Mouse (Mus musculus) limb, embryonic 11.5 days (tissue): ENCODE measurements at regions not wholly inside any gene's neighbourhood (a gene's known extent, or its start where the extent isn't known, plus 50 kb on each side); places are given as distances from the start of the nearest gene placed in this dataset.

Source experiments
- ATAC-seq: fragments of 200-750 bp; cut with Nextera tagmentation; 2 replicates; pipeline ENCODE4 v1.8.0; 2017; ENCODE audit warnings: low read depth; ENCODE audit not compliant: insufficient number of reproducible peaks, low FRiP score, low TSS enrichment
- DNase-seq: peaks from one replicate; pipeline ENCODE4 v3.0.0-alpha.2; 2015; ENCODE audit warnings: low spot score
- H3K27ac ChIP-seq: fragments of 300-500 bp; sonication (generic); replicated peaks from 2 replicates; pipeline ENCODE4 v1.5.1; 2014; ENCODE audit warnings: low read depth, mild to moderate bottlenecking, low read length
- H3K27me3 ChIP-seq: fragments of 300-500 bp; sonication (generic); 2 replicates; pipeline ENCODE4 v1.6.1; 2014; ENCODE audit warnings: mild to moderate bottlenecking, low read length, mixed read lengths; ENCODE audit not compliant: control insufficient read depth, insufficient read depth
- H3K36me3 ChIP-seq: fragments of 300-500 bp; sonication (generic); 2 replicates; pipeline ENCODE4 v1.6.1; 2014; ENCODE audit warnings: mild to moderate bottlenecking, low read length, moderate library complexity, mixed read lengths; ENCODE audit not compliant: control insufficient read depth, insufficient read depth
- H3K4me1 ChIP-seq: fragments of 300-500 bp; sonication (generic); 2 replicates; pipeline ENCODE4 v1.6.1; 2014; ENCODE audit warnings: low read length, mixed read lengths; ENCODE audit not compliant: control insufficient read depth, insufficient read depth
- H3K4me2 ChIP-seq: fragments of 300-500 bp; sonication (generic); 2 replicates; pipeline ENCODE4 v1.6.1; 2014; ENCODE audit warnings: low read depth, mild to moderate bottlenecking, moderate library complexity; ENCODE audit not compliant: severe bottlenecking
- H3K4me3 ChIP-seq: fragments of 300-500 bp; sonication (generic); 2 replicates; pipeline ENCODE4 v1.5.1; 2014; ENCODE audit warnings: low read depth, low read length
- H3K9ac ChIP-seq: fragments of 300-500 bp; sonication (generic); 2 replicates; pipeline ENCODE4 v1.6.1; 2014; ENCODE audit warnings: mild to moderate bottlenecking, low read length
- H3K9me3 ChIP-seq: fragments of 300-500 bp; sonication (generic); 2 replicates; pipeline ENCODE4 v1.6.1; 2016; ENCODE audit warnings: low read length; ENCODE audit not compliant: control insufficient read depth
- WGBS: fragments of 180-500 bp; shearing (Covaris S2); extraction: QIAGEN DNeasy Blood & Tissue Kit; methylation state at CpG from one replicate; pipeline ENCODE4 v1.1.7; 2014; 5-methylcytosine and 5-hydroxymethylcytosine counted together

DNA sequence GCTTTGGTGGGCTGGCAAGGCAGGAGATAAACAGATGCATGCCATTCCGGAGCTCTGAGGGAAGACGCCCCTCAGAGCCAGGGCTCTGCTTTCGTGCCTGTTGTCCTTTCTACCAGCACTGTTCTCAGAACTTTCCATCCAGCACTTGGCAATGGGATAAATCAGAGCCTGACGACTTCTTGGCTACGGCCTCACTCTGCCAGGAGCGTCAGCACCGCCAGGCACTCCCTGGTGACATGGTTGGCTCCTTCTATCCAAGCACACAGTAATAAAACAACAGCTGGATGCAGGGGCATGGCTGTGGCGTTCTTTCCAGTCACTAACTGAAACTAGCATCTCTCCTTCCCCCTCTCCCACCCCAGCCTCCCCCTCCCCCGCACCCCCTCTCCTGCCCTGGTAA, 215.4 kb downstream of the Ly86 start:
- Histone ChIP-seq H3K4me1 (peaks cover 33% of the 10 kb centered on the region), H3K27me3 (no peaks in the 10 kb centered on the region), H3K9me3 (no peaks in the 10 kb centered on the region), H3K36me3 (no peaks in the 10 kb centered on the region), H3K27ac (peak overlapping the region; percentile 33; the same call in 1 of the 2 replicates), H3K4me3 (no peak overlapping the region), H3K4me2 (no peak overlapping the region), H3K9ac (no peak overlapping the region)
- DNase-seq (peak; percentile 36), ATAC-seq (no peak)
- WGBS, result 19% methylated on average over 9 of the region's 9 CpGs

DNA sequence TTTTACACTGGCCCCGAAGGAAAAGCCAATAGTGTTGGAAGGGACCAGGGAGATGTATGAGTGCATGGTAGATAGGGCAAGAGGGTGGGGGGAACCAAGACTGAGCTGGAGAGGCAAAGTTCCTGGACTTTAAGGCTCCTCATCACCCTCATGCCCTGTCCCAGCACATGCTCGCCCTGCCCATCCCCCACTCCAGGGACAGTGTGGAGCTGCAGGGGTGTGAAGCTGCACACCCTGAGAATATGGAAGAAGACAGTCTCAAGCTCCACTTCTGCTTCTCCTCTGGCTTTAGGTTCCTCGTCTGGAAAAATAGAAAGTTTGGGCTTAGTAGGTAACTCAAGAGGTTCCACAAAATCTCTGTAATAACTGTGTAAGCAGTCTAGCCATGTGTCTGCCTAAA, 215.8 kb downstream of the Ly86 start:
- H3K9ac ChIP-seq, result no peak overlapping the region
- H3K27ac ChIP-seq, result peak overlapping the region; percentile 33; the same call in 1 of the 2 replicates
- H3K27me3 ChIP-seq, result no peaks in the 10 kb centered on the region
- H3K4me2 ChIP-seq, result no peak overlapping the region
- 0 out of 2 replicates have a peak, but pooled peaks have one; percentile 15 for ATAC-seq
- H3K36me3 ChIP-seq, result no peaks in the 10 kb centered on the region
- H3K9me3 ChIP-seq, result no peaks in the 10 kb centered on the region
- peaks cover 33% of the 10 kb centered on the region for H3K4me1 ChIP-seq
- WGBS, result 28% methylated on average over 3 of the region's 3 CpGs
- no peak for DNase-seq
- H3K4me3 ChIP-seq, result no peak overlapping the region

DNA sequence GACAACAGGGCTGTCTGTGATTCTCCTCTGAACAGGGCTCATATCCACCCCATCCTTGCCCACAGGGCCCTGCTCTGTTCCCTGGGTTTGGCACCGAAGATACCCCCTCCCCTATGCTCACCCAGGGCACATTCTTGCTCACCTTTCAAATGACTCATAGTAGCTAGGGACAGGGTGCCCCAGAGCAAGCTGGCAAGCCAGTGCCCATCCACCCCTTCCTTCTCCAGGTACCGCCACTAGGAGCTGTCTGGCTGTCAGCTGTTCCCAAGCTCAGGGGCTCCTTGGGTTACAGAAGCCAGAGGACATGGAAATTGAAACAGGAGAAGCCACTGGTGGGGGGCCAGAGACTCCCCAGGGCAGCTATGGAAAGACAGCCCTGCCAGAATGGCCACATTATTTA, 216.4 kb downstream of the Ly86 start:
- Histone ChIP-seq H3K9ac (no peak overlapping the region), H3K27ac (no peak overlapping the region), H3K4me1 (peaks cover 33% of the 10 kb centered on the region), H3K4me3 (no peak overlapping the region), H3K27me3 (no peaks in the 10 kb centered on the region), H3K4me2 (no peak overlapping the region), H3K9me3 (no peaks in the 10 kb centered on the region), H3K36me3 (no peaks in the 10 kb centered on the region)
- no peak for ATAC-seq
- peak; percentile 29 for DNase-seq
- WGBS, result 38% methylated on average over 2 of the region's 2 CpGs

DNA sequence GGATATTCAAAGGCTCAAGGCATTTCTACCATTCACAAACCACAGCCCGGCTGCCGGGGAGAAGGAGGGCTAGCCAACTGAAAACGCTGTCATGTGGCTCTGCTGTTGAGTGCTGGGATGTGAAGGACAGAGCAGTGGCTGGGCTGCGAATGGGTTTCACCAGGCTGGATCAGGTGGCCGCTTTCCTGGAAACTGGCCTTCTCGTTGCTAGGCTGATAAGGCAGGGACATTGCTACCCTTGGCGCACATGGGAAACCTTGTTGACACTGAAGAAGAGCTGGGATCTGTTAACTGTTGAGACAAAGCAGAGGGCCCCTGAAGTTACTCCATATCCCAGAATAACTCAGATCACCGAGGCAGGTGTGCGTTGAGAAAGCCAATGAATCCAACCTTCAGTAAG, 216.1 kb upstream of the Rreb1 start:
- Histone ChIP-seq H3K4me3 (no peak overlapping the region), H3K27ac (peak overlapping the region; percentile 68), H3K36me3 (no peaks in the 10 kb centered on the region), H3K4me2 (no peak overlapping the region), H3K9ac (no peak overlapping the region), H3K9me3 (no peaks in the 10 kb centered on the region), H3K27me3 (no peaks in the 10 kb centered on the region), H3K4me1 (peaks cover 33% of the 10 kb centered on the region)
- ATAC-seq (no peak), DNase-seq (peak; percentile 44)
- WGBS, result 34% methylated on average over 9 of the region's 9 CpGs

DNA sequence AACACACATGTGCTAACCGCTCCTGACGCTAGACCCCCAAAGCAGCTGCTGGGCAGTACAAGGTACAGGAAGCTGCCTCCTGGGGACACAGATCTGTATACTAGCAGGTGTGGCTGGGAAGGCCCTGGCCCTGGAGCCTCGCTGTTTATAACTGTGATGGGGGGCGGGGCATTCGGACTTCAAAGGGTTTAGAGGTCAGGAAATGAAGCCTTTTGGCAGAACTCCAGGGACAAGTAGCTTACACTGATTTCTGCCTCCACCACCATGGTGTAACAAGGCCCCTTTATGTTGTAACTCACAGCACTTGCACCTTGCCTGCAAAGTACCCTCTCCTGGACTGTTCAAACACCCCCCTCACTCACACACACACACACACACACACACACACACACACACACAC, 215.5 kb upstream of the Rreb1 start:
- 2% methylated on average over 5 of the region's 5 CpGs for WGBS
- Histone ChIP-seq H3K27me3 (no peaks in the 10 kb centered on the region), H3K9me3 (no peaks in the 10 kb centered on the region), H3K27ac (peak overlapping the region; percentile 68), H3K4me2 (no peak overlapping the region), H3K36me3 (no peaks in the 10 kb centered on the region), H3K4me3 (no peak overlapping the region), H3K9ac (no peak overlapping the region), H3K4me1 (peaks cover 33% of the 10 kb centered on the region)
- ATAC-seq, result peak; percentile 72
- DNase-seq, result peak; percentile 78

DNA sequence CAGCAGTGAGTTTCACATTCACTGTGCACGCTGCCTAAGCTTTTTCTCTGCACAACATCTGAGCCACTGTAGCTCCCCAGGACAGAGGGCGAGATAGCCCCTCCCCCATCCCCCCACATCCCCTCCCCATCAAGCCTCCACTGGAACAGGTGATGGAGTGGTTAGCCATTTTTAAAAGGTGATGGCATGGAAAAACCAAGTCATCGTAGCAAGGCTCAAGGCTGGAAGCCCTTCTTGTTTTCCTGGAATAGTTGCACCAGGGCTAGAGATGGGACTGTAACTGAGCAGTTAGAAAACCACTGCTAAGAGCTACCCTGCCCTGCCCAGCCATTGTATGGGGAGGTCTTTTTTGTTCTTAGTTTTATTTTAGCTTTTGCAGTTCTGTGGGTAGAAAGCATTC, 209.1 kb upstream of the Rreb1 start:
- H3K27me3 ChIP-seq, result no peaks in the 10 kb centered on the region
- 76% methylated on average over 3 of the region's 3 CpGs for WGBS
- H3K36me3 ChIP-seq, result no peaks in the 10 kb centered on the region
- ATAC-seq (no peak), DNase-seq (no peak)
- no peaks in the 10 kb centered on the region for H3K9me3 ChIP-seq
- H3K4me1 ChIP-seq, result no peaks in the 10 kb centered on the region
- H3K9ac ChIP-seq, result no peak overlapping the region
- H3K4me3 ChIP-seq, result no peak overlapping the region
- no peak overlapping the region for H3K27ac ChIP-seq
- H3K4me2 ChIP-seq, result no peak overlapping the region

DNA sequence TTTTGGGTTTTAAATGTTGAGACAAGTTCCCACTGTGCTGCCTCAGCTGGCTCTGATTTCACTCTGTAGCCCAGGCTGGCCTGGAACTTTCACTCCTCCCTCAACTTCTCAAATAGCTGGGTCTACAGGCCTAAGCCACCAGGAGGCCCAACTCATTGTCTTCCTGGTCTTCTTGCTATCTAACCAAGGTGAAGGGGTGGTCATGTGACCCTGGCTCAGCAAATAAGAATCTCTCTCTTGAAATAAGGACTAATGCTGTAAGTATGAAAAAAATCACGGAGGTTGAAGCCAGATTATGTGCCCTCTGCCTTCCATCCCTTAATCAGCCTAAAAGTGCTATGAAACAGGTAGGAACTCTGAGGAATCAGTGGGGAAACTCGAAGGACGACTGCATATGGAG, 208.7 kb upstream of the Rreb1 start:
- no peaks in the 10 kb centered on the region for H3K27me3 ChIP-seq
- H3K36me3 ChIP-seq, result no peaks in the 10 kb centered on the region
- no peaks in the 10 kb centered on the region for H3K9me3 ChIP-seq
- H3K4me1 ChIP-seq, result no peaks in the 10 kb centered on the region
- H3K27ac ChIP-seq, result no peak overlapping the region
- ATAC-seq (no peak), DNase-seq (no peak)
- WGBS, result 80% methylated on average over 3 of the region's 3 CpGs
- no peak overlapping the region for H3K4me3 ChIP-seq
- no peak overlapping the region for H3K9ac ChIP-seq
- H3K4me2 ChIP-seq, result no peak overlapping the region

DNA sequence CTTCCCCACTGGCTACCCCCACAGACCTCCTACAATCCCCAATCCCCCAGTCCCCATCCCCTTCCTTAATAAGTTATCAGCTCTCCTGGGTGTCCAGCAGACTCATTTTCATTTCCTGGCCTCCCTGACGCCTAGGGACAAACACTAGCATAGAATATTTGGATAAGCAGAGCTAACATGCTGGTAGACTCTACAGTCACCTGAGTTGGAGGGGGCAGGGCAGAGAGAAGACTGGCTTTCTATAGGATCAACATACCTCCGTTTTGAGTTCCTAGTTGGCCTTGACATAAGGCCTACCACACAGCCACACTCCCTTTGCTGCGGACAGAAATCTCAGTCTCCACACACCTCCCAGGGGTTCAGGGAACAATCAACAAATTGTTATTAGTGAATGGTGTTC, 205.2 kb upstream of the Rreb1 start:
- Histone ChIP-seq H3K36me3 (no peaks in the 10 kb centered on the region), H3K27ac (no peak overlapping the region), H3K27me3 (no peaks in the 10 kb centered on the region), H3K9ac (no peak overlapping the region), H3K4me2 (no peak overlapping the region), H3K4me1 (no peaks in the 10 kb centered on the region), H3K9me3 (no peaks in the 10 kb centered on the region), H3K4me3 (no peak overlapping the region)
- WGBS, result 67% methylated on average over 3 of the region's 3 CpGs
- ATAC-seq (no peak), DNase-seq (no peak)

DNA sequence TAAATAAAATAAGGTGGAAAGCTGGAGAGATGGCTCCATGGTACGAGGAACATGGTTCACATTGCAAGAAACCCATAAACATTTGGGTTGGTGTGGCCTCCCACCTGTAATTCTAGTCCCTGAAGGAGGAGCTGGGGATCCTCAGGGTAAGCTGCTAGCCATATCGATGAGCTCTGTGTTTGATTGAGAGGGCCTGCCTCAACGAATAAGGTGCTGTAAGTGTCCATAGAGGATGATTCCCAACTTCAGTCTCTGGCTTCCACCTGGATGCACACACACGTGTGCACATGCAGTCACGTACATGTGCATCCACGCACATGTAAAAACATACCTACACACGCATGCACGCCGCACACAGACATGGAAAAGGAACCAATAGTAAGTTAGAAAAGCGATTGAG, 199.0 kb upstream of the Rreb1 start:
- no peak overlapping the region for H3K4me2 ChIP-seq
- no peak overlapping the region for H3K9ac ChIP-seq
- peak overlapping the region; percentile 70; the same call in 1 of the 2 replicates for H3K27ac ChIP-seq
- WGBS, result 89% methylated on average over 10 of the region's 10 CpGs
- 0 out of 2 replicates have a peak, but pooled peaks cover 8% of the 10 kb centered on the region for H3K4me1 ChIP-seq
- H3K36me3 ChIP-seq, result no peaks in the 10 kb centered on the region
- H3K27me3 ChIP-seq, result no peaks in the 10 kb centered on the region
- H3K9me3 ChIP-seq, result no peaks in the 10 kb centered on the region
- no peak overlapping the region for H3K4me3 ChIP-seq
- DNase-seq (peak; percentile 34), ATAC-seq (no peak)
